Mouse (Mus musculus): ENCODE measurements at regions not wholly inside any gene's neighbourhood (a gene's known extent, or its start where the extent isn't known, plus 50 kb on each side); places are given as distances from the start of the nearest gene placed in this dataset.

- WGBS, result 55% methylated on average over 4 of the region's 4 CpGs
- ATAC-seq (replicated peaks), result peak; percentile 86
- Histone ChIP-seq H3K9ac (replicated peaks) (no peak overlapping the region), H3K27ac (replicated peaks) (no peak overlapping the region), H3K9me3 (no peaks in the 10 kb centered on the region), H3K4me2 (replicated peaks) (no peak overlapping the region), H3K4me3 (no peak overlapping the region), H3K27me3 (no peaks in the 10 kb centered on the region), H3K4me1 (no peaks in the 10 kb centered on the region), H3K36me3 (no peaks in the 10 kb centered on the region)
Observed at GRCm38 (mm10) chr3:71590840-71591239, 1376.8 kb downstream of the Sis start.

- no peak overlapping the region for H3K4me3 ChIP-seq
- no peak for ATAC-seq (replicated peaks)
- H3K27ac ChIP-seq (replicated peaks), result no peak overlapping the region
- no peaks in the 10 kb centered on the region for H3K27me3 ChIP-seq
- no peak overlapping the region for H3K4me2 ChIP-seq (replicated peaks)
- H3K36me3 ChIP-seq, result no peaks in the 10 kb centered on the region
- 90% methylated on average over 3 of the region's 3 CpGs for WGBS
- H3K9ac ChIP-seq (replicated peaks), result no peak overlapping the region
- no peaks in the 10 kb centered on the region for H3K4me1 ChIP-seq
- no peaks in the 10 kb centered on the region for H3K9me3 ChIP-seq
Observed at GRCm38 (mm10) chr3:71563820-71564418, 1403.7 kb downstream of the Sis start.

- no peaks in the 10 kb centered on the region for H3K36me3 ChIP-seq
- WGBS, result 21% methylated on average over 1 of the region's 1 CpGs
Observed at GRCm38 (mm10) chr3:71562901-71563300, 1404.8 kb downstream of the Sis start.

GRCm38 (mm10) chr3:71545821-71546220 is 1421.8 kb downstream of the Sis start:
- no peak overlapping the region for H3K4me2 ChIP-seq (replicated peaks)
- no peak overlapping the region for H3K27ac ChIP-seq (replicated peaks)
- no peaks in the 10 kb centered on the region for H3K4me1 ChIP-seq
- H3K9ac ChIP-seq (replicated peaks), result no peak overlapping the region
- ATAC-seq (replicated peaks), result no peak
- no peaks in the 10 kb centered on the region for H3K36me3 ChIP-seq
- H3K9me3 ChIP-seq, result no peaks in the 10 kb centered on the region
- no peaks in the 10 kb centered on the region for H3K27me3 ChIP-seq
- H3K4me3 ChIP-seq, result no peak overlapping the region
- 82% methylated on average over 1 of the region's 1 CpGs for WGBS

More at GRCm38 (mm10) chr3:71562901-71563300, 1404.8 kb downstream of the Sis start:
- no peak overlapping the region for H3K4me3 ChIP-seq
- no peak overlapping the region for H3K27ac ChIP-seq (replicated peaks)
- no peaks in the 10 kb centered on the region for H3K4me1 ChIP-seq
- peak; percentile 32; the same call in 1 of the 2 replicates for ATAC-seq (replicated peaks)
- H3K9ac ChIP-seq (replicated peaks), result no peak overlapping the region
- H3K9me3 ChIP-seq, result no peaks in the 10 kb centered on the region
- no peak overlapping the region for H3K4me2 ChIP-seq (replicated peaks)
- H3K27me3 ChIP-seq, result no peaks in the 10 kb centered on the region

GRCm38 (mm10) chr3:71512860-71513259 is 1454.8 kb downstream of the Sis start:
- Histone ChIP-seq H3K4me3 (no peak overlapping the region), H3K9ac (replicated peaks) (no peak overlapping the region), H3K9me3 (no peaks in the 10 kb centered on the region), H3K4me1 (0 out of 2 replicates have a peak, but pooled peaks cover 3% of the 10 kb centered on the region), H3K4me2 (replicated peaks) (no peak overlapping the region), H3K27me3 (no peaks in the 10 kb centered on the region), H3K36me3 (no peaks in the 10 kb centered on the region), H3K27ac (replicated peaks) (no peak overlapping the region)
- ATAC-seq (replicated peaks), result no peak
